Mouse (Mus musculus): ENCODE data around the gene Draxin. TPM values are rescaled to one million over a fixed set of nuclear protein-coding genes. Genes with fewer than 3 reads are reported as not detected.
A peak's percentile ranks its signal among the peaks of the same experiment; 100 is the strongest.

Gene Draxin
- polyA plus RNA-seq, 1 experiment from 2014 or later, result 12.7 TPM

DNA sequence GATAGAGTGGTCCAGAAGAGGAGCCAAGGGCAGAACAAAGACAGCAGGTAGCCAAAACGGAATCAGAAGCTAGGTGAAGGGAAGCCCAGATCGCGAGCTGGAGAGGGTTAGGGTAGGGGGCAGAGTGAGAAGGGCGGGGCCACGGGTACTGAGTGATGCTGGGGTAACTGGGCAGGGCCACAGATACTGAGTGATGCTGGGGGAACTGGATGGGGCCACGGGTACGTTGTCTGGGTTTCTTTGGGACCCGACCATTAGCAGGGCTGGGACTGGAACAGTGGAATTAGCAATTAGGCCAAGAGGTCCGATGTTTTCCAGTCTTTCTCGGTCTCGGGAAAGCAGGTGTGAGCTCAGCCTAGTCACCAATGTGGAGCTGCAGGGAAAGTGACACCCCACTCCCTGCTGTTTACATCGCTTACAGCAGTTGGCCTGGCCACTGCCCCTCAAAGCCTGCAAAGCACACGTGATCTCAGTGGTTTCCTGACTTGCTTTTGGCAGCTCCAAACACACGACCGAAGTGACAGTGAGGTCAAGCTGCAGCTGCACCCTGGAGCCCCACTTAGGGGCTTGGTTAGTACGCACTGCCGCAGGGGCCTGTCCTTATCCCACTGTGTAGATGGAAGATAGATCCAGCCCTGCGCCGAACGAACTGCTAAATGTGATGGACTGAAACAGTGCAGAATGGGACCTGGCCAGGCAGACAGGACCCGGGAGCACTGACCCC lies 47.2 kb downstream of the Draxin start:
- H3K27me3 ChIP-seq (ENCODE audit: control insufficient read depth, insufficient read depth, low read length), result no peaks in the 10 kb centered on the region
- no peak overlapping the region for H3K27ac ChIP-seq (ENCODE audit: low read depth, low read length)
- peaks cover 16% of the 10 kb centered on the region for H3K4me1 ChIP-seq (ENCODE audit: control insufficient read depth, insufficient read depth, low read length)
- DNase-seq (ENCODE audit: low spot score, missing footprints) (no peak), ATAC-seq (ENCODE audit: low FRiP score) (no peak)
- no peak overlapping the region for H3K9ac ChIP-seq (ENCODE audit: low read length)
- H3K4me2 ChIP-seq, result no peak overlapping the region
- WGBS, result 68% methylated on average over 21 of the region's 21 CpGs
- H3K4me3 ChIP-seq (ENCODE audit: low read depth, low read length), result no peak overlapping the region
- H3K9me3 ChIP-seq (ENCODE audit: control insufficient read depth, low read length), result no peaks in the 10 kb centered on the region
- H3K36me3 ChIP-seq (ENCODE audit: control insufficient read depth, insufficient read depth, low read length), result no peaks in the 10 kb centered on the region

DNA sequence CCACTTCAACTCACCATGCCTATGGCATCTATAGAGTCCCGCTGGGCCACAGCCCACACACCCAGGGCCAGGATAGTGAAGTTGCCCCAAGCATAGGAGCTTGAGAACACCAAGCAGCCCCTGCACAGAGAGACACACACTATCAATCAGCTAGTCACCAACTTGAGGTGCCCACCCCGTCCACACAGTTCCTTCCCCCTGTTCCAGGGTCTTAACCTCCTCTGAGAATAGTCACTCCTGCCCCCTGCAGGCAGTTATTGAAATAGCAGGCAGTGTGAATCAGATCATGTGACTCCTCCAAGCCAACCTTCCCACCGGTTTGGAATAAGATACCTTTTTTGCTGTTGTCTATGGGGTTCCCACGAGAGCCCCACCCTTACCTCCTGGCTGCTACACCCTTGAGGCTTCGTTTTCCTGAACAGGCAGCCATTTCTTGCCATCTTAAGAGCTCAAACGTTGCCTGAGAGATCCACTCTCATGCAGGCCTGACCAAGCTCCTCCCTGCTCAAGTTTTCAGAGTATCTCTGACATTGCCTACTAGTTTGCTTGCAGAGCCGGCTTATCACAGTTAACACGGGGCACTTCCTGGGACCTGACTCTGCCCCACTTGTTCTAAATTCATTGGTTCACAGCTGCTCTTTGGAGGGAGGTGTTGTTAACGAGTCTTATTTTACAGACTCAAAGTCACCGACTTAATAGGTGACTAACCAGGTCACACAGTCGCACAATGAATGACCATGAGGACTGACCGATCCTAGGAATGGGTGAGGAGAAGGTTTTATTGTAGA lies 48.0 kb downstream of the Draxin start:
- DNase-seq (ENCODE audit: low spot score, missing footprints) (peak; percentile 94), ATAC-seq (ENCODE audit: low FRiP score) (peak; percentile 10)
- Histone ChIP-seq H3K4me2 (no peak overlapping the region), H3K27ac (ENCODE audit: low read depth, low read length) (no peak overlapping the region), H3K9ac (ENCODE audit: low read length) (no peak overlapping the region), H3K4me3 (ENCODE audit: low read depth, low read length) (no peak overlapping the region), H3K27me3 (ENCODE audit: control insufficient read depth, insufficient read depth, low read length) (no peaks in the 10 kb centered on the region), H3K4me1 (ENCODE audit: control insufficient read depth, insufficient read depth, low read length) (peaks cover 10% of the 10 kb centered on the region), H3K36me3 (ENCODE audit: control insufficient read depth, insufficient read depth, low read length) (no peaks in the 10 kb centered on the region; the same call in 1 of the 2 replicates), H3K9me3 (ENCODE audit: control insufficient read depth, low read length) (no peaks in the 10 kb centered on the region)
- WGBS, result 58% methylated on average over 12 of the region's 12 CpGs

- peaks cover 5% of the 10 kb centered on the region for H3K4me1 ChIP-seq (ENCODE audit: control insufficient read depth, insufficient read depth, low read length)
- 90% methylated on average over 10 of the region's 10 CpGs for WGBS
- no peak for DNase-seq (ENCODE audit: low spot score, missing footprints)
- ATAC-seq (ENCODE audit: low FRiP score), result no peak
- no peaks in the 10 kb centered on the region for H3K9me3 ChIP-seq (ENCODE audit: control insufficient read depth, low read length)
- H3K4me3 ChIP-seq (ENCODE audit: low read depth, low read length), result no peak overlapping the region
- H3K4me2 ChIP-seq, result no peak overlapping the region
- no peaks in the 10 kb centered on the region; the same call in 1 of the 2 replicates for H3K36me3 ChIP-seq (ENCODE audit: control insufficient read depth, insufficient read depth, low read length)
- H3K27ac ChIP-seq (ENCODE audit: low read depth, low read length), result no peak overlapping the region
- H3K27me3 ChIP-seq (ENCODE audit: control insufficient read depth, insufficient read depth, low read length), result no peaks in the 10 kb centered on the region
- no peak overlapping the region for H3K9ac ChIP-seq (ENCODE audit: low read length)
Measured at GRCm38 (mm10) chr4:148081201-148081600, 49.3 kb downstream of the Draxin start.

GRCm38 (mm10) chr4:148080597-148080973 lies 49.9 kb downstream of the Draxin start:
- ATAC-seq (ENCODE audit: low FRiP score), result no peak
- no peak overlapping the region for H3K4me2 ChIP-seq
- WGBS, result 100% methylated on average over 1 of the region's 1 CpGs
- H3K4me1 ChIP-seq (ENCODE audit: control insufficient read depth, insufficient read depth, low read length), result peaks cover 5% of the 10 kb centered on the region
- H3K27me3 ChIP-seq (ENCODE audit: control insufficient read depth, insufficient read depth, low read length), result no peaks in the 10 kb centered on the region
- DNase-seq (ENCODE audit: low spot score, missing footprints), result no peak
- H3K27ac ChIP-seq (ENCODE audit: low read depth, low read length), result no peak overlapping the region
- no peak overlapping the region for H3K9ac ChIP-seq (ENCODE audit: low read length)
- H3K36me3 ChIP-seq (ENCODE audit: control insufficient read depth, insufficient read depth, low read length), result no peaks in the 10 kb centered on the region; the same call in 1 of the 2 replicates
- H3K4me3 ChIP-seq (ENCODE audit: low read depth, low read length), result no peak overlapping the region
- H3K9me3 ChIP-seq (ENCODE audit: control insufficient read depth, low read length), result no peaks in the 10 kb centered on the region

DNA sequence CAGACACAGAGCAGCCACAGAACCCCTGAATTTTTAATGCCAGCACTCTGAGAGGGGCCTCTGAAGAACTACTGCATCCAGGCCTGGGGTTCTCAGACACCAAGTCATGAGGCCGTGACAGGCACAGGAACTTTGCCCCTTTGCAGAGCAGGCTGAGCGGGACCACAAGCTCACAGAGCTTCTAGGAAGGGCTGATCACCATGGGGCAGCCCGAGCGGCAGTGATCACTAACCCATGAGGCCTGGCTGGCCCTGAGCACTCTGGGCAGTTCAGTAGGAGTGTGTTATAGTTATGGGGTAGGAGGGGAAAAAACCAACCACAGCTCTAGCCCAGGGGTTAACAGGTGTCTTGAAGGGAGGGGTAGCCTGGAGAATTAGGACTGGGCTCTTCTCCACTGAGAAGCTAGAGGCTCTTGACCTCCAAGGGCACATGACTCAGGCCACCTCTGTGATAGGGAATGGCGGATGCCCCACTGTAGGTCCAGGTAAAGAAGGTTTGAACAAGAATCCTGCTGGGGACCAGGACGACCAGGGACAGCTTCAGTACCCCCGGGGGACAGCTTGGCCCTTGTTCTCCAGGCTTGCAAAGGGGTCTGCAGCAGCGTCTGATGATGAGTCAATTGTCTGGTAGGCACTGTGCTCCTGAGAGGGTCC lies 50.4 kb downstream of the Draxin start:
- Histone ChIP-seq H3K4me3 (ENCODE audit: low read depth, low read length) (no peak overlapping the region), H3K27ac (ENCODE audit: low read depth, low read length) (no peak overlapping the region), H3K27me3 (ENCODE audit: control insufficient read depth, insufficient read depth, low read length) (no peaks in the 10 kb centered on the region), H3K4me2 (no peak overlapping the region), H3K36me3 (ENCODE audit: control insufficient read depth, insufficient read depth, low read length) (no peaks in the 10 kb centered on the region; the same call in 1 of the 2 replicates), H3K9me3 (ENCODE audit: control insufficient read depth, low read length) (no peaks in the 10 kb centered on the region), H3K9ac (ENCODE audit: low read length) (no peak overlapping the region), H3K4me1 (ENCODE audit: control insufficient read depth, insufficient read depth, low read length) (peaks cover 5% of the 10 kb centered on the region; the same call in 1 of the 2 replicates)
- 92% methylated on average over 8 of the region's 8 CpGs for WGBS
- DNase-seq (ENCODE audit: low spot score, missing footprints) (no peak), ATAC-seq (ENCODE audit: low FRiP score) (no peak)

DNA sequence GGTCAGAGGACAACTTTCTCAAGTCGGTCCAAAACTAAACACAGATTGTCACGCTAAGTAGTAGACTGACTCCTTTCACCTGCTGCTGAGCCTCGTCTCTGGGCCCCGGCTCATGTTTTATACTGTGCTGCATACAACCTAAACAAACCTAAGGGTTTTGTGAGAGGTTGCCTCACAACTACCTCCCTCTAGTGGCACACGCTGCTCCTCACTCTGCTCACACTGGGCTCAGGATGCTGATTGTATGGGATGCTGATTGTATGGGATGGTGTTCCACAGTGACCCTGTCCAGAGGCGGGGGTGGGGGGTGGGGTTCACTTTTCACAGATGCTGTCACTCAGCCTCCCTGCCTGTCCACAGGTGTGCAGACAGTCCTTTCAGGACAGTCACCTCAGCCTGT lies 51.3 kb downstream of the Draxin start:
- no peak overlapping the region for H3K27ac ChIP-seq (ENCODE audit: low read depth, low read length)
- no peak overlapping the region for H3K4me2 ChIP-seq
- H3K4me1 ChIP-seq (ENCODE audit: control insufficient read depth, insufficient read depth, low read length), result 0 out of 2 replicates have a peak, but pooled peaks cover 3% of the 10 kb centered on the region
- H3K9me3 ChIP-seq (ENCODE audit: control insufficient read depth, low read length), result no peaks in the 10 kb centered on the region
- no peak for DNase-seq (ENCODE audit: low spot score, missing footprints)
- H3K9ac ChIP-seq (ENCODE audit: low read length), result no peak overlapping the region
- H3K27me3 ChIP-seq (ENCODE audit: control insufficient read depth, insufficient read depth, low read length), result no peaks in the 10 kb centered on the region
- no peak for ATAC-seq (ENCODE audit: low FRiP score)
- no peak overlapping the region for H3K4me3 ChIP-seq (ENCODE audit: low read depth, low read length)
- 73% methylated on average over 6 of the region's 6 CpGs for WGBS
- no peaks in the 10 kb centered on the region; the same call in 1 of the 2 replicates for H3K36me3 ChIP-seq (ENCODE audit: control insufficient read depth, insufficient read depth, low read length)

DNA sequence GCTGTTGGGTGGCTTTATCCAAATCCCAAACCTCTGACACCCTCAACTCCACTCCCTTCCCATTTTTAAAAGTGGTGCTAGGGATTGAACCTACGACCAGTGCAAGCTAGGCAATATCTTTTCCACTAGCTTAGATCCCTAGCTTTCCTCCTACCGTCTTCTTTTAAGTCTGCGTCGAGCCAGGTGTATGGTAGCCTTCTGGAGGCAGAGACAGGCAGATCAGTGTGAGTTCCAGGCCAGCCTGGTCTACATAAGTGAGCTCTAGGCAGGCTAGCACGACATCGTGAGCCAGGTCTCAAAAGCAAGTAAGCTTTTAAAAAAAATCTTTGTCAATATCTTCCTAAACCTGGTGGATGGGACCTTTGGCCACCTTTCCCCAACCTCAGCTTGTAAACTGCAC lies 54.6 kb downstream of the Draxin start:
- no peak overlapping the region for H3K4me2 ChIP-seq
- ATAC-seq (ENCODE audit: low FRiP score), result no peak
- WGBS, result 89% methylated on average over 6 of the region's 6 CpGs
- no peaks in the 10 kb centered on the region for H3K4me1 ChIP-seq (ENCODE audit: control insufficient read depth, insufficient read depth, low read length)
- H3K9me3 ChIP-seq (ENCODE audit: control insufficient read depth, low read length), result no peaks in the 10 kb centered on the region
- no peak overlapping the region for H3K9ac ChIP-seq (ENCODE audit: low read length)
- H3K27ac ChIP-seq (ENCODE audit: low read depth, low read length), result no peak overlapping the region
- no peaks in the 10 kb centered on the region; the same call in 1 of the 2 replicates for H3K36me3 ChIP-seq (ENCODE audit: control insufficient read depth, insufficient read depth, low read length)
- no peak for DNase-seq (ENCODE audit: low spot score, missing footprints)
- no peaks in the 10 kb centered on the region for H3K27me3 ChIP-seq (ENCODE audit: control insufficient read depth, insufficient read depth, low read length)
- no peak overlapping the region for H3K4me3 ChIP-seq (ENCODE audit: low read depth, low read length)

DNA sequence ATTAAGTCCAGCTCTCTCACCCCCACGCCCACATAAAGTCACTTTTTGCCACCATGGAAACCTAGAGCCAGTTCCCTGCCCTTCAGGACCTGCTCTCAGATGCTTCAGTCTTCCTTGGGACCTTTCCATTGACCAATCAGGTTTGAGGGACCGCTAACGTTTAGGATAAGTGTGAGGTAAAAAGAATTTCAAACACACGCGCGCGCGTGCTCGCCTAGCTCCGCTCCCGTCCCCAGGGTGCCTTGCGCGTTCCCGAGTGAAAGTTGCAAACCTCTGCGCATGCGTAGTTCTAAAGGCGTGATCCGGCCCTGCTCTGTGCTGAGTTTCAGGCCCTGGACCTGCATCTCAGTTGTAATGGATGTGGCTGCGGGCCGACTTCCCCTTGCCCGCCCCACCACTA lies 55.2 kb downstream of the Draxin start:
- Histone ChIP-seq H3K9me3 (ENCODE audit: control insufficient read depth, low read length) (no peaks in the 10 kb centered on the region), H3K4me1 (ENCODE audit: control insufficient read depth, insufficient read depth, low read length) (no peaks in the 10 kb centered on the region), H3K27ac (ENCODE audit: low read depth, low read length) (no peak overlapping the region), H3K36me3 (ENCODE audit: control insufficient read depth, insufficient read depth, low read length) (no peaks in the 10 kb centered on the region; the same call in 1 of the 2 replicates), H3K4me3 (ENCODE audit: low read depth, low read length) (peak overlapping the region; percentile 17; the same call in 1 of the 2 replicates), H3K9ac (ENCODE audit: low read length) (peak overlapping the region; percentile 46), H3K27me3 (ENCODE audit: control insufficient read depth, insufficient read depth, low read length) (no peaks in the 10 kb centered on the region), H3K4me2 (peak overlapping the region; percentile 44)
- 36% methylated on average over 21 of the region's 21 CpGs for WGBS
- ATAC-seq (ENCODE audit: low FRiP score) (peak; percentile 57; the same call in 1 of the 2 replicates), DNase-seq (ENCODE audit: low spot score, missing footprints) (peak; percentile 91)
